Mouse (Mus musculus) bone marrow, adult 2 months (tissue): ENCODE measurements around the gene Cpne5.

Experiments
- CTCF ChIP-seq: fragments of 200-500 bp; IDR thresholded peaks from 2 replicates; pipeline ENCODE4 v1.5.1; 2011; ENCODE audit warnings: low read length, control low read depth; ENCODE audit not compliant: control insufficient read depth, insufficient read depth
- POLR2A ChIP-seq: fragments of 200-500 bp; IDR thresholded peaks from 2 replicates; pipeline ENCODE4 v1.6.1; 2011; ENCODE audit warnings: low read depth, mild to moderate bottlenecking, control low read depth, low read length, borderline replicate concordance; ENCODE audit not compliant: control insufficient read depth

DNA sequence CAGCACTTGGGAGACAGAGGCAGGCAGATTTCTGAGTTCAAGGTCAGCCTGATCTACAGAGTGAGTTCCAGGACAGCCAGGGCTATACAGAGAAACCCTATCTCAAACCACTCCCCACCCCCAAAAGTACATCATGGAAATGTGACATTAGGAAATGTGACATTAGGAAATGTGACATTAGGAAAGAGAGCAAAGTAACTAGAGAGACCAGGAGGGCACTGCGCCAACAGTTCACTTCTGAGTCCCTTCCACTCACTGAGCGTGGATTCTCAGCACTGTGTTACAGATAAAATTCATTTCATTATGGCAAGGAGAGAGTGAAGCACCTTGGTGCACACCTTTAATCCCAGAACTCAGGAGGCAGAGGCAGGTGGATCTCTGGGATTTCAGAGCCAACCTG lies 21.0 kb upstream of the Cpne5 start:
- TF ChIP-seq CTCF (no peak), POLR2A (no peak)
